Mouse (Mus musculus) heart, postnatal 4 days (tissue): ENCODE results near the gene Borcs6. TPM values are rescaled to one million over a fixed set of nuclear protein-coding genes. Genes with fewer than 3 reads are reported as not detected.
"Not testable (repeated sequence)": the region's sequence is repeated elsewhere in the genome, so short reads cannot be mapped to it uniquely, and the experiment has no call there.

ENCODE experiments used
- DNase-seq: peaks from one replicate; pipeline ENCODE4 v3.0.0; 2021
- total RNA-seq, 2 experiments: library from RNA; stranded (reverse); gene quantifications; 2 replicates each; pipeline ENCODE4 v1.2.3; 2021

Borcs6 gene
- total RNA-seq = 10 to 100 TPM; 13.8 to 14.3 TPM

GRCm38 (mm10) chr11:69059357-69059974 is at the start of gene Borcs6:
Gene Borcs6, plus strand, starts transcription at chr11:69059717.
- DNase-seq = peak; percentile 95

GRCm38 (mm10) chr11:69010400-69011323 is 48.9 kb upstream of the Borcs6 start:
- no peak for DNase-seq

GRCm38 (mm10) chr11:69011445-69011844 is 48.1 kb upstream of the Borcs6 start:
- not testable (repeated sequence) for DNase-seq

GRCm38 (mm10) chr11:69012071-69012601 is 47.4 kb upstream of the Borcs6 start:
- DNase-seq = peak; percentile 89

- peak; percentile 91 for DNase-seq
These were observed 43.7 kb upstream of the Borcs6 start, which contains the start of gene Ctc1 for GRCm38 (mm10) chr11:69015644-69016441. Gene Ctc1, plus strand, starts transcription at chr11:69015911.

- no peak for DNase-seq
These were observed 42.8 kb upstream of the Borcs6 start for GRCm38 (mm10) chr11:69016755-69017154.

- DNase-seq = no peak
These were observed 38.8 kb upstream of the Borcs6 start for GRCm38 (mm10) chr11:69020691-69021090.

GRCm38 (mm10) chr11:69026562-69026961 is 33.0 kb upstream of the Borcs6 start:
- no peak for DNase-seq

GRCm38 (mm10) chr11:69028805-69029204 is 30.7 kb upstream of the Borcs6 start:
- DNase-seq = no peak

GRCm38 (mm10) chr11:69033552-69033951 is 26.0 kb upstream of the Borcs6 start:
- DNase-seq = no peak

- no peak for DNase-seq
These were observed 24.9 kb upstream of the Borcs6 start for GRCm38 (mm10) chr11:69034585-69034984.

GRCm38 (mm10) chr11:69035411-69035810 is 24.1 kb upstream of the Borcs6 start:
- no peak for DNase-seq

GRCm38 (mm10) chr11:69035849-69036248 is 23.7 kb upstream of the Borcs6 start:
- DNase-seq = peak; percentile 90

- DNase-seq = peak; percentile 85
These were observed 22.9 kb upstream of the Borcs6 start for GRCm38 (mm10) chr11:69036486-69037230.

GRCm38 (mm10) chr11:69037231-69038061 is 22.1 kb upstream of the Borcs6 start:
- peak; percentile 81 for DNase-seq

- DNase-seq = no peak
These were observed 21.3 kb upstream of the Borcs6 start for GRCm38 (mm10) chr11:69038173-69038572.

GRCm38 (mm10) chr11:69045531-69046394 is 13.8 kb upstream of the Borcs6 start, which contains the start of gene Aurkb:
Gene Aurkb, plus strand, starts transcription at chr11:69045647.
- DNase-seq = peak; percentile 89

GRCm38 (mm10) chr11:69046395-69046774 is 13.1 kb upstream of the Borcs6 start:
- DNase-seq = no peak

GRCm38 (mm10) chr11:69047592-69047991 is 11.9 kb upstream of the Borcs6 start:
- DNase-seq = no peak

- no peak for DNase-seq
These were observed 11.4 kb upstream of the Borcs6 start for GRCm38 (mm10) chr11:69048151-69048550.
